Mouse (Mus musculus) CH12.LX (cell line): Measurements from ENCODE around the gene Timeless.

ENCODE experiments used
- ELF1 ChIP-seq: IDR thresholded peaks from 2 replicates; pipeline ENCODE4 v1.6.1; 2014; ENCODE audit warnings: low read depth, mild to moderate bottlenecking, inconsistent platforms, low read length, improper control_type of control experiment
- MEF2A ChIP-seq: IDR thresholded peaks from 2 replicates; pipeline ENCODE4 v1.6.1; 2014; ENCODE audit warnings: low read depth, mild to moderate bottlenecking, inconsistent platforms, low read length, improper control_type of control experiment, borderline replicate concordance
- POLR2A ChIP-seq: IDR thresholded peaks from 2 replicates; pipeline ENCODE4 v1.6.1; 2011; ENCODE audit warnings: low read depth, mild to moderate bottlenecking, improper control_type of control experiment, low read length
- UBTF ChIP-seq: IDR thresholded peaks from 2 replicates; pipeline ENCODE4 v1.6.1; 2012; ENCODE audit warnings: low read depth, mild to moderate bottlenecking, inconsistent platforms, low read length, improper control_type of control experiment, moderate library complexity
- USF1 ChIP-seq: IDR thresholded peaks from 2 replicates; pipeline ENCODE4 v1.6.1; 2014; ENCODE audit warnings: low read depth, mild to moderate bottlenecking, inconsistent platforms, low read length, improper control_type of control experiment
- ZNF384 ChIP-seq: IDR thresholded peaks from 2 replicates; pipeline ENCODE4 v1.6.1; 2012; ENCODE audit warnings: low read depth, low read length, improper control_type of control experiment, inconsistent platforms

GRCm38 (mm10) chr10:128194024-128194550 lies 37.8 kb upstream of the Timeless start, which contains the start of gene Gls2:
- no peak for TF ChIP-seq ZNF384
- peak; percentile 68; the same call in 1 of the 2 replicates for TF ChIP-seq POLR2A
- TF ChIP-seq USF1: no peak
- TF ChIP-seq ELF1: 0 out of 2 replicates have a peak, but pooled peaks have one; percentile 17
- no peak for TF ChIP-seq MEF2A
- TF ChIP-seq UBTF: peak; percentile 15; the same call in 1 of the 2 replicates
